Mouse (Mus musculus): ENCODE measurements around the gene Bet1l.

Bet1l gene

GRCm38 (mm10) chr7:140856785-140857549, 410 bp downstream of the Bet1l start, which contains the start of gene Ric8a:
TSS of gene Ric8a (plus strand) at chr7:140856957.
- DNase-seq = peak; percentile 87

GRCm38 (mm10) chr7:140855860-140856784, 1.3 kb downstream of the Bet1l start, which contains the start of gene Gm45785:
TSS of gene Gm45785 (minus strand) at chr7:140856331.
- peak; percentile 57 for DNase-seq

- DNase-seq = no peak
Observed at GRCm38 (mm10) chr7:140855181-140855580, 2.2 kb downstream of the Bet1l start.

- DNase-seq = no peak
Observed at GRCm38 (mm10) chr7:140854483-140854882, 2.9 kb downstream of the Bet1l start.

- no peak for DNase-seq
Observed at GRCm38 (mm10) chr7:140853386-140853785, 4.0 kb downstream of the Bet1l start.

GRCm38 (mm10) chr7:140851916-140852315, 5.5 kb downstream of the Bet1l start:
- DNase-seq = no peak

GRCm38 (mm10) chr7:140848591-140848990, 8.8 kb downstream of the Bet1l start:
- no peak for DNase-seq

GRCm38 (mm10) chr7:140847755-140848580, 9.4 kb downstream of the Bet1l start, which contains the start of gene Odf3:
TSS of gene Odf3 (plus strand) at chr7:140847805.
- DNase-seq = no peak

- DNase-seq = no peak
Observed at GRCm38 (mm10) chr7:140846676-140847075, 10.7 kb downstream of the Bet1l start.

- DNase-seq = no peak
Observed at GRCm38 (mm10) chr7:140845683-140846082, 11.7 kb downstream of the Bet1l start.

GRCm38 (mm10) chr7:140844905-140845665, 12.3 kb downstream of the Bet1l start, which contains the start of gene Scgb1c1:
TSS of gene Scgb1c1 (plus strand) at chr7:140845547.
- peak; percentile 90 for DNase-seq

GRCm38 (mm10) chr7:140843806-140844205, 13.6 kb downstream of the Bet1l start:
- no peak for DNase-seq

GRCm38 (mm10) chr7:140840750-140841735, 16.3 kb downstream of the Bet1l start:
- no peak for DNase-seq

GRCm38 (mm10) chr7:140839556-140839955, 17.8 kb downstream of the Bet1l start:
- DNase-seq = no peak

- no peak for DNase-seq
Observed at GRCm38 (mm10) chr7:140836243-140837115, 20.9 kb downstream of the Bet1l start.

- no peak for DNase-seq
Observed at GRCm38 (mm10) chr7:140835758-140836087, 21.7 kb downstream of the Bet1l start.

GRCm38 (mm10) chr7:140834968-140835757, 22.2 kb downstream of the Bet1l start, which contains the start of gene Urah:
TSS of gene Urah (plus strand) at chr7:140835018.
- no peak for DNase-seq

GRCm38 (mm10) chr7:140833341-140833740, 24.0 kb downstream of the Bet1l start:
- no peak for DNase-seq

- DNase-seq = no peak
Observed at GRCm38 (mm10) chr7:140831447-140831846, 25.9 kb downstream of the Bet1l start.
